Mouse (Mus musculus): ENCODE measurements around the gene Spocd1.

- TF ChIP-seq CTCF (IDR thresholded peaks at IDR 0.05; ENCODE audit: low read depth, low read length), result no peak
- no peak for TF ChIP-seq POLR2A (IDR thresholded peaks at IDR 0.05; ENCODE audit: insufficient read depth, low read length)
- no peak for TF ChIP-seq EP300 (IDR thresholded peaks at IDR 0.05; ENCODE audit: insufficient read depth, low read depth, low read length)
Observed at GRCm38 (mm10) chr4:129981657-129982056, 52.6 kb downstream of the Spocd1 start.

Data from ES-Bruce4 (cell line).